Mouse (Mus musculus): ENCODE measurements around the gene Bik.

DNA sequence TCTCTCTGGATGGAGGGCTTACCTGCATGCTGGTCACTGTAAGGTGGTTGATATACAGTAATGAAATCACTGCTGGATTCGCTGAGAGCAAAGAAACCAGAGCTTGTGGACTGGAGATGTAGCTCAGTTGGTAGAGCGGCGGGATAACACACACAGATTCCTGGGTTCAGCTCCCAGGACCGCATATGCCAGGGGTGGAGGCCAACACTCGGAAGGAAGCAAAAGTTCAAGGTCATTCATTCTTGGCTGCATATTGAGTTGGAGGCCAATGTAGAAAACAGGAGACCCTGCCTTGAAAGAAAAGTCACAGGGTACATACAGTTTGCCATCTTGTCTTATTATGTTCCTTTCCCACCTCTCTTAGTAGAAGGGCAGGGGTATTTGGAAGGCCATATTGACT is 3.1 kb downstream of the Bik start:
- TF ChIP-seq POLR2A (IDR thresholded peaks at IDR 0.05; ENCODE audit: low read depth, low read length) (no peak), CTCF (IDR thresholded peaks at IDR 0.05; ENCODE audit: extremely low read depth, insufficient read length, insufficient replicate concordance, low read depth, low read length) (no peak)

All from small intestine, adult 2 months (tissue).